Mouse (Mus musculus) ES-E14 (cell line): ENCODE results near the gene Megf9. TPM values are rescaled to one million over a fixed set of nuclear protein-coding genes. Genes with fewer than 3 reads are reported as not detected.

ENCODE experiments used
- DNase-seq: peaks from one replicate; pipeline ENCODE4 v3.0.0-alpha.2; 2013; ENCODE audit warnings: low read depth, low spot score
- H3K27ac ChIP-seq: 2 replicates; pipeline ENCODE4 v1.5.1; 2012; ENCODE audit warnings: low read depth, mild to moderate bottlenecking, low read length, moderate library complexity, mixed read lengths; ENCODE audit not compliant: poor library complexity, insufficient read depth, severe bottlenecking
- H3K36me3 ChIP-seq: 2 replicates; pipeline ENCODE4 v1.6.1; 2012; ENCODE audit warnings: mild to moderate bottlenecking, low read length, moderate library complexity, mixed read lengths; ENCODE audit not compliant: control insufficient read depth, poor library complexity, insufficient read depth, severe bottlenecking
- H3K4me1 ChIP-seq, 2 experiments: fragments of 150-350 bp in 1 of 2; sonication (generic) in 1 of 2; 2 replicates each; pipeline ENCODE4 v1.6.1; 2012; ENCODE audit warnings: low read length in 2 of 2, mild to moderate bottlenecking in 1 of 2, mixed read lengths in 1 of 2; ENCODE audit not compliant: control insufficient read depth in 2 of 2, insufficient read depth in 2 of 2, poor library complexity in 1 of 2
- H3K4me3 ChIP-seq, 2 experiments: fragments of 150-350 bp in 1 of 2; sonication (generic) in 1 of 2; 2 replicates each; pipeline ENCODE4 v1.5.1; 2012; ENCODE audit warnings: low read length in 2 of 2, low read depth in 1 of 2, mild to moderate bottlenecking in 1 of 2, mixed read lengths in 1 of 2; ENCODE audit not compliant: insufficient read depth in 1 of 2, poor library complexity in 1 of 2, severe bottlenecking in 1 of 2
- H3K9ac ChIP-seq: 2 replicates; pipeline ENCODE4 v1.6.1; 2012; ENCODE audit warnings: low read depth, mild to moderate bottlenecking, low read length, mixed read lengths; ENCODE audit not compliant: poor library complexity, insufficient read depth, severe bottlenecking
- H3K9me3 ChIP-seq: fragments of 150-350 bp; sonication (generic); 2 replicates; pipeline ENCODE4 v1.6.1; 2012; ENCODE audit warnings: low read depth, mild to moderate bottlenecking, low read length; ENCODE audit not compliant: control insufficient read depth, insufficient read depth
- CHD2 ChIP-seq: IDR thresholded peaks from 2 replicates; pipeline ENCODE4 v1.6.1; 2014; ENCODE audit warnings: mild to moderate bottlenecking, low read depth, low read length, inconsistent platforms
- HCFC1 ChIP-seq: IDR thresholded peaks from 2 replicates; pipeline ENCODE4 v1.6.1; 2012; ENCODE audit warnings: low read length, inconsistent platforms, borderline replicate concordance; ENCODE audit not compliant: insufficient read depth
- MAFK ChIP-seq: IDR thresholded peaks from 2 replicates; pipeline ENCODE4 v1.6.1; 2014; ENCODE audit warnings: mild to moderate bottlenecking, low read depth, low read length, inconsistent platforms; ENCODE audit not compliant: insufficient read depth
- ZC3H11A ChIP-seq: IDR thresholded peaks from 2 replicates; pipeline ENCODE4 v1.6.1; 2012; ENCODE audit warnings: low read depth, mild to moderate bottlenecking, inconsistent platforms, low read length, borderline replicate concordance
- ZNF384 ChIP-seq: IDR thresholded peaks from 2 replicates; pipeline ENCODE4 v1.6.1; 2012; ENCODE audit warnings: low read depth, low read length, inconsistent platforms
- in situ Hi-C, 2 experiments: fragments of 600-800 bp; cut with MboI; formaldehyde crosslinking; loops; one replicate each; pipeline ENCODE4 v1.15.1; 2025; ENCODE audit warnings: low sequenced_read_pairs in 2 of 2, inconsistent platforms in 1 of 2; ENCODE audit not compliant: unreplicated experiment in 2 of 2
- total RNA-seq: library from RNA; depleted of rRNA; stranded (reverse); fragments of 300-350 nt; gene quantifications from 2 replicates; pipeline ENCODE4 v1.2.3, GENCODE M21; 2012

Megf9 gene
- total RNA-seq, 1 experiment, result 2.2 TPM

- in situ Hi-C loops, result no loop called here
- no peaks in the 10 kb centered on the region for H3K9me3 ChIP-seq
- H3K4me3 ChIP-seq, result no peak overlapping the region
- TF ChIP-seq HCFC1 (no peak), ZC3H11A (no peak), MAFK (no peak), ZNF384 (no peak), CHD2 (no peak)
- DNase-seq, result no peak
- no peak overlapping the region for H3K9ac ChIP-seq
- no peaks in the 10 kb centered on the region for H3K4me1 ChIP-seq
- no peaks in the 10 kb centered on the region for H3K36me3 ChIP-seq
- H3K27ac ChIP-seq, result no peak overlapping the region
These were observed 13.1 kb downstream of the Megf9 start for GRCm38 (mm10) chr4:70521506-70522292.

GRCm38 (mm10) chr4:70517646-70518045 lies 17.1 kb downstream of the Megf9 start:
- H3K27ac ChIP-seq, result no peak overlapping the region
- H3K36me3 ChIP-seq, result no peaks in the 10 kb centered on the region
- in situ Hi-C loops, result no loop called here
- no peak overlapping the region for H3K9ac ChIP-seq
- H3K4me3 ChIP-seq, result no peak overlapping the region
- no peak for TF ChIP-seq MAFK
- no peak for TF ChIP-seq ZC3H11A
- TF ChIP-seq ZNF384, result no peak
- TF ChIP-seq HCFC1, result no peak
- TF ChIP-seq CHD2, result no peak
- DNase-seq, result no peak
- H3K4me1 ChIP-seq, result no peaks in the 10 kb centered on the region
- no peaks in the 10 kb centered on the region for H3K9me3 ChIP-seq

DNA sequence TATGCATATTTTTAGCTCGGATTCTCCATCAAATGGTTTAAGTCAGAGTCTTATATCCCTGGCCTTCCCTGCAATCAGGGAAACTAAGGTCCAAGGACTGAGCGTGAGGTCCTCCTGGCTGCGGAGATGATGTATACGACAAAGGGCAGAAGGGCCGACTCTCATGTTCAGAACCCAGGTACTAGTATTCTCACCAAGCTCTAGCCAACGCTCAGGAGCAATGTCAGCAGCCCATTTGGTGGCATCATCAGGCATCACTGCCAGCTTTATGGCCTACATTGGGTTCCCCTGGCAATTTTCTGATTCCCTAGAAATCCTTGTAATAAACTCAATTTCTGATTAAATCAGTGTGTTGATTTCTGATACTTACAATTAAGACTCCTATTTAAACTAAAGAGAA lies 18.5 kb downstream of the Megf9 start:
- in situ Hi-C loops, result no loop called here
- no peaks in the 10 kb centered on the region for H3K36me3 ChIP-seq
- no peak overlapping the region for H3K27ac ChIP-seq
- H3K4me1 ChIP-seq, result no peaks in the 10 kb centered on the region
- TF ChIP-seq CHD2 (no peak), HCFC1 (no peak), ZC3H11A (no peak)
- no peaks in the 10 kb centered on the region for H3K9me3 ChIP-seq
- H3K9ac ChIP-seq, result no peak overlapping the region
- no peak overlapping the region for H3K4me3 ChIP-seq
- DNase-seq, result no peak

- Histone ChIP-seq H3K27ac (no peak overlapping the region), H3K4me1 (no peaks in the 10 kb centered on the region), H3K9ac (no peak overlapping the region), H3K9me3 (no peaks in the 10 kb centered on the region), H3K36me3 (no peaks in the 10 kb centered on the region), H3K4me3 (no peak overlapping the region)
- in situ Hi-C loops, result no loop called here
- TF ChIP-seq ZNF384, result no peak
- no peak for TF ChIP-seq ZC3H11A
- TF ChIP-seq MAFK, result no peak
- no peak for TF ChIP-seq CHD2
- no peak for TF ChIP-seq HCFC1
- DNase-seq, result no peak
These were observed 19.3 kb downstream of the Megf9 start for GRCm38 (mm10) chr4:70515514-70515913.

DNA sequence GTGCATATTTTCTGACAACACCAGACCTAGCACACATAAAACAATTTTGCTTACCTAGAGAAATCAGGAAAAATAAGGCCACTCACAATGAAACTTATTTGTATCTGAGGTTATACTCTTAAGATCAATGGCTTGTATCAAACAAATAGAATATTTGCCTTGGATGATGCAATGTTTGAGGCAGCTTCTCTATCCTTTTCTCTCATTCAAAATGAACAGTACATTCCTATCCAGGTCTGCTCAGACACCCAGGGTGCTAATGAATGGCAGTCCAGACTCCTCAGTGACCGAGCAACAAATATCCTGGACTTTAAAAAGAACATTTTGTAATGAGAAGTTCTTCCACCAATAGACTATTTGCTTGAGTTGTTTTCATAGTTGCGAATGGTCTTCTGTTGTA lies 24.8 kb downstream of the Megf9 start:
- no peak for DNase-seq
- TF ChIP-seq ZNF384, result no peak
- TF ChIP-seq CHD2, result no peak
- no peak for TF ChIP-seq HCFC1
- Histone ChIP-seq H3K4me3 (no peak overlapping the region), H3K36me3 (no peaks in the 10 kb centered on the region), H3K9ac (no peak overlapping the region), H3K4me1 (no peaks in the 10 kb centered on the region), H3K9me3 (no peaks in the 10 kb centered on the region), H3K27ac (no peak overlapping the region)
- in situ Hi-C loops, result no loop called here
